In the genomic region with DNA sequence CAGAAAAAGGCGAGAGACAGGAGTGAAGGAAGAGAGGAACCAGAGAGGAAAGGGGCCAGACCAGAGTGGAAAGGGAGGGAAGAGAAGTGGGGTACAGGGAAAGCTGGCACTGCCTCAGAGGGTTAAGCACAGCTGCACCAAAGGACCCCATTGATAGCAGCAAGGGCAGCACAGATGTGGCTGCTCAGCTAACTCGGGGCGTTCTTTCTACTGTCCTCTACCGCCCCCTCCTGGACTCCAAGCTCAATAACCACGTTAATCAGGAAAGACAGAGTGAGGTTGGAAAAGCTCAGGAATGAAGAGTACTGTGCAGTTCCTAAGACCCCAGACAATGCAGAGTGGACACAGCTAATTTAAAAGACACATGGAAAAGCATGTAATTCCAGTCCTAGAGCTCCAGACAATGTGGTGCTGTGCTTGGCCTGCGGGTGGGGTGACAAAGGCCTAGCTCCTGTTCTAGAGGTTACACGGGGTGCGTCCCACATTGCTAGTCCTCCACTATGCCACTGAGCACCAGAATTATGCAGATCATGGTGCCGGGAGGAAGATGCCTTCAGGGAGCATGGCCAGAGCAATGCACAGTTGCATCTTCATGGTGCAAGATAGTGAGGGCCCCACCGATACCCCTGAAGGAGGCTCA, we compare ENCODE assay signal across 8 mouse cellular contexts.
A peak's percentile ranks its signal among the peaks of the same experiment; 100 is the strongest.
DNase-seq lines count a peak whose midpoint lies in the region; ATAC-seq and TF ChIP-seq lines count a peak whose summit lies in the region.

No protein-coding gene starts in this region.

- no peak overlapping the region for H3K4me3 ChIP-seq in limb, embryonic 14.5 days (replicated peaks; ENCODE audit: low read length)
- H3K4me3 ChIP-seq in neural tube, embryonic 13.5 days = no peak overlapping the region

- H3K9ac ChIP-seq in limb, embryonic 14.5 days (ENCODE audit: low read depth, low read length, severe bottlenecking) = no peak overlapping the region
- no peak overlapping the region for H3K9ac ChIP-seq in neural tube, embryonic 13.5 days

- DNase-seq in 3T3-L1 (ENCODE audit: low read depth, low spot score) (peak; percentile 67), ZHBTc4 (ENCODE audit: low read depth, low spot score) (peak; percentile 65)
- peak; percentile 69 to 74 for DNase-seq in cerebellum, postnatal 36 days
- peak; percentile 62 to 64 for DNase-seq in frontal cortex, postnatal 25 days (ENCODE audit: low spot score in 2 of 2)
- peak; percentile 53 for DNase-seq in kidney, adult 9 months
- peak; percentile 76 for DNase-seq in limb, embryonic 14.5 days (ENCODE audit: low spot score)
- DNase-seq in thymus, postnatal 0 days (ENCODE audit: low spot score) = peak; percentile 33

- 41% methylated on average over 10 of the region's 10 CpGs for WGBS in limb, embryonic 14.5 days
- 47% methylated on average over 10 of the region's 10 CpGs for WGBS in neural tube, embryonic 13.5 days

- ATAC-seq in limb, embryonic 14.5 days (ENCODE audit: low FRiP score, low read depth) = peak; percentile 73; the same call in 1 of the 2 replicates
- peak; percentile 81 for ATAC-seq in neural tube, embryonic 13.5 days (ENCODE audit: low read depth)

- H3K9me3 ChIP-seq in limb, embryonic 14.5 days (ENCODE audit: control insufficient read depth, low read length) = 0 out of 2 replicates have a peak, but pooled peaks cover 4% of the 10 kb centered on the region
- 0 out of 2 replicates have a peak, but pooled peaks cover 5% of the 10 kb centered on the region for H3K9me3 ChIP-seq in neural tube, embryonic 13.5 days

- H3K27me3 ChIP-seq in limb, embryonic 14.5 days (ENCODE audit: control insufficient read depth, insufficient read depth, low read length) = no peaks in the 10 kb centered on the region
- peaks cover 4% of the 10 kb centered on the region; the same call in 1 of the 2 replicates for H3K27me3 ChIP-seq in neural tube, embryonic 13.5 days

- no peak overlapping the region for H3K27ac ChIP-seq in limb, embryonic 14.5 days (replicated peaks; ENCODE audit: low read depth, low read length)
- no peak overlapping the region for H3K27ac ChIP-seq in neural tube, embryonic 13.5 days (replicated peaks)

- H3K4me2 ChIP-seq in limb, embryonic 14.5 days (replicated peaks; ENCODE audit: low read depth, low read length, severe bottlenecking) = no peak overlapping the region
- H3K4me2 ChIP-seq in neural tube, embryonic 13.5 days = no peak overlapping the region

- H3K4me1 ChIP-seq in limb, embryonic 14.5 days (ENCODE audit: control insufficient read depth, insufficient read depth, low read length) = no peaks in the 10 kb centered on the region
- H3K4me1 ChIP-seq in neural tube, embryonic 13.5 days (replicated peaks) = peaks cover 14% of the 10 kb centered on the region

- no peak for TF ChIP-seq POLR2A in limb, embryonic 14.5 days (IDR thresholded peaks at IDR 0.05; ENCODE audit: borderline replicate concordance, extremely low read depth, insufficient read depth, insufficient read length)

- H3K36me3 ChIP-seq in limb, embryonic 14.5 days (ENCODE audit: control insufficient read depth, insufficient read depth, low read length) = no peaks in the 10 kb centered on the region
- H3K36me3 ChIP-seq in neural tube, embryonic 13.5 days = no peaks in the 10 kb centered on the region
